Mouse (Mus musculus): ENCODE data around the gene Fam71f2.
A peak's percentile ranks its signal among the peaks of the same experiment; 100 is the strongest.

The Fam71f2 gene

GRCm38 (mm10) chr6:29278513-29279267, 703 bp upstream of the Fam71f2 start:
- peak; percentile 15 to 31 for DNase-seq

GRCm38 (mm10) chr6:29280671-29281070, 1.3 kb downstream of the Fam71f2 start:
- no peak for DNase-seq

- no peak for DNase-seq
Measured at GRCm38 (mm10) chr6:29286870-29287269, 7.5 kb downstream of the Fam71f2 start.

- DNase-seq, result no peak
Measured at GRCm38 (mm10) chr6:29287481-29287880, 8.1 kb downstream of the Fam71f2 start.

DNA sequence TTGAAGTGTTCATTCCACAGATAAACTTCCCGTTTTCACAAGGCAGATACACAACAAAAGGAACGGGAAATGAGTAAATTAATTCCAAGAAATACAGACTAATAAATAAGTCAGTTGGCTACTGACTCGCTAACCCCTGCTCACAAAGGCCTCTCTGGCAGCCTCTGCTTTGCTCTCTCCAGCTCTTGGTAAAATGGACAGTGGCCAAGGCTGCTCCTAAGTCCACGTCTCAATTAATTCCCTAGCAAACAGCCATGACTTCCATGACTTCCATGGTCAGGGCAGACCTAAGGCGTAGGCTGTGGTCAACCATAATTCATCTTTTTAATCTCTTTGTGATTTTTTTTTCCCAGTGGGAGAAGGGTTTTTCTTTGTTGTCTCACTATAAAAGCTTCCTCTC, 8.6 kb downstream of the Fam71f2 start:
- DNase-seq, result no peak

DNA sequence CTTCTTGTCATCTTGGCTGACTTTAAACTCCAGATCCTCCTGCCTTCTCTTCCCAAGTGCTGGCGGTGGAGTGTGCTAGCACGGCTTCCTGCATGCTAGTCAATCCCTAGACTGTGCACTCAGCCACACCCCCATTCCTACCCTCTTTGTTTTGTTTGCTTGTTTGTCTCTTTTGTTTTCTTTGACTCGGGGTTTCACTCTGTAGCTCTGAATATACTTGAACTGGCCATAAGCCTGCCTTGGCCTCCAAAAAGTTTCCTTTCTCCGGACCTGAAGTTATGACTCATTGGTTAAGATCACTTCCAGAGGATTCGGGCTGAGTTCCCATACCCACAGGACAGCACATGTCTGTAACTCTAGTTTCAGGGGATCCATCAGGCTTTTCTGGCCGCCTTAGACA, 9.3 kb downstream of the Fam71f2 start:
- no peak for DNase-seq

- DNase-seq, result no peak
Measured at GRCm38 (mm10) chr6:29299112-29299511, 19.7 kb downstream of the Fam71f2 start.

GRCm38 (mm10) chr6:29303251-29303650, 23.9 kb downstream of the Fam71f2 start:
- no peak for DNase-seq

DNA sequence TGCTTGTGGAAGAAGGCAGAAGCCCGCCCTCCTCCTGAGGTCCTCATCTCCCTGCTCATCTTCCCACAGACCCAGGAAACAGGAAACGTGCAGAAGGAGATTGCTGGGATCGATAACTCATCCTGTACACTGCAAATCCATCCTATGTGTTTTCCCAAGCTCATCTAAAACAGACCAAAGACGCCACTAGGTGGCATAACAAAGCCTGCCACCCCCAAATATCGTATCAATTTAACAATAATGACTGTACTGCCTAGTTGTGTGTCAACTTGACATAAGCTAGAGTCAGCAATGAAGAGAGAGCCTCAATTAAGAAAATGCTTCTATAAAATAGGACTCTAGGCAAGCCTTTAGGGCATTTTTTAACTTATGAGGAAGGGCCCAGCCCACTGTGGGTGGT, 24.3 kb downstream of the Fam71f2 start:
- DNase-seq, result no peak

- no peak for DNase-seq
Measured at GRCm38 (mm10) chr6:29305462-29305861, 26.1 kb downstream of the Fam71f2 start.

GRCm38 (mm10) chr6:29308846-29309605, 29.6 kb downstream of the Fam71f2 start:
- DNase-seq, result no peak

- DNase-seq, result no peak
Measured at GRCm38 (mm10) chr6:29313690-29314202, 34.4 kb downstream of the Fam71f2 start.

DNA sequence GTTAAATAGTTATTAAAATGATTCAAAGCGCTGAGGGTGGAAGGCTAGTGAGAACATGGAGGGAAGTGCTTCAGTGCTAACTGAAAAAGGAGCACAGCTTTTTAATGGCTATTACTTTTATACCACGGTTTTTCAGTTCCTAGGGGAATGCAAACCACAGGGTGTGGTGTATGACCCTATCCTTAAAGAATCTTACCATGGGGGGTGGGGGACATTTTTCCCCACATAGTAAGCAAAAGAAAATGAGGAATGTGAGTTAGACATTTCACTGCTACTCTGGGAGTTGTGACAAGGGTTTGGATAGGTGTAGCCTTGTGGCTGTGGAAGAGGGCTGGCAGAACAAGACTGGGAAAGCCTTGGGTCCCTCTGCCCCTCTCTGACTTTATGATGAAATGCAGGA, 37.9 kb downstream of the Fam71f2 start:
- no peak for DNase-seq

- DNase-seq, result no peak
Measured at GRCm38 (mm10) chr6:29317941-29318340, 38.5 kb downstream of the Fam71f2 start.

DNA sequence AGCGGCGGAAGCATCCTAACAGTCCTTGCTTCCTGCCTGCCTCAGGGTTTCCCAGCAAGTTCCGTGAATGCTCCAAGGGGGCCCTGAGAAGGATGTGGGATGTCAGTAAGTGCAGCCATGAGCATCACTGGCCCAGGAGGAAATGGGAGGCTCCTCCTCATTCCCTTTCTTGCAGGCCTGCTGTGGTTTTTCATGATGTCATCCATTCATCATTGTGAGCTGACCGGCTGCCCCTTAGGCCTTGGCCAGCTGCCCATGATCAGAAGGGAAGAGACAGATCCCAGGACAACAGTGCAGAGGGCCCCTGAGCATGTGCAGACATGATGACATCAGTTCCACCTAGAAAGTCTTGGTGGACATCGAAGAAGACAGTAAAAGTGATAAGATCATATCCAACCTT, 39.5 kb downstream of the Fam71f2 start, which contains the start of gene Fam71f1:
Fam71f1 (plus strand) TSS at position 262 of the 400 bp plus-strand sequence.
- peak; percentile 14 to 21 for DNase-seq

- no peak for DNase-seq
Measured at GRCm38 (mm10) chr6:29321586-29321985, 42.2 kb downstream of the Fam71f2 start.

- DNase-seq, result no peak
Measured at GRCm38 (mm10) chr6:29322147-29322546, 42.8 kb downstream of the Fam71f2 start.

GRCm38 (mm10) chr6:29322735-29323134, 43.3 kb downstream of the Fam71f2 start:
- no peak for DNase-seq

DNA sequence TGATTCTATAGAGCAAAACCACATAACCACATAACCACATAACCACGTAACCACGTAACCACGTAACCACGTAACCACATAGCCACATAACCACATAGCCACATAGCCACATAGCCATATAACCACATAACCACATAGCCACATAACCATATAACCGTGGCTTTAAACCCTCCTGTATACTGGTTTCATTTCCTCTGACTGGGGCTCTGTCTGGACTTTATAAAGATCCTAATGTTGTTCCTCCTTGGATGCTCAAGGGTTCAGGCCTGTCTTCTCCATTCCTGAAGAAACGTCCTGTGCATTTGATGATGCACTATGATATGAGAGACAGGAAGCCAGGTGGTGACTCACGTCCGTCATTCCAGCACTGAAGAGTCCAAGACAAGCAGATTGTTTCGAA, 47.6 kb downstream of the Fam71f2 start:
- no peak for DNase-seq

- no peak for DNase-seq
Measured at GRCm38 (mm10) chr6:29329514-29329913, 50.1 kb downstream of the Fam71f2 start.
